Mouse (Mus musculus) liver (tissue): ENCODE measurements at regions not wholly inside any gene's neighbourhood (a gene's known extent, or its start where the extent isn't known, plus 50 kb on each side); places are given as distances from the start of the nearest gene placed in this dataset.

ENCODE experiments used
- DNase-seq: peaks from one replicate; pipeline ENCODE4 v3.0.0-alpha.2; 2020; ENCODE audit warnings: mixed read lengths

- DNase-seq: no peak
These were observed 430.3 kb downstream of the Zfp536 start for GRCm38 (mm10) chr7:37343021-37343593.

DNA sequence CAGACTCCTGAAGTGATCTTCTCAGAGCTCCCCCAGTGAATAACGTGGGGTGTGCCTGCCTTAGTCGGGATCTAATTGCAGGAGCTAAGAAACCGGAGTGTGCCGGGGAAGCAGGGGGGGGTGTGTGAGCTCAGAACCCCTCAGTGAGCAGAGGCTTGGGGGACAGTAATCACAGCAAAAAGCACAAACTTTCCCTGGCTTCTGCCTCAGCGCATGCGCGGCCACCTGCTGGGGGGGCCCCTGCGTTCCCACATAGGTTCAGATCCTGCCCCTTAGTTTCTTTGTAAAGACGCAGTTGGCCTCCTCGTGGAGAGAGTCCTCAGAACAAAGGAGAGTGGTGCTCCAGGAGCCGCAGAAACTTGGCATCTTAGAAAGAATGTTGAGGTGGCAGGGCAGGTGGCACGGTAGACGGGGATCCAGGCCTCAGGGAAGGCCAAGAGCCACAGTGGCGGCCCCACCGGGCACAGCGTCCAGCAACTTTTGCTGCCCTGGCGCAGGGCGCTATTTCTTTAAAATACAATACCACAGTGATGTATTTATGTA, 429.7 kb downstream of the Zfp536 start:
- DNase-seq: no peak

GRCm38 (mm10) chr7:37346041-37346440, 427.4 kb downstream of the Zfp536 start:
- DNase-seq: peak; percentile 44

GRCm38 (mm10) chr7:37357647-37358395, 415.6 kb downstream of the Zfp536 start:
- DNase-seq: peak; percentile 82

DNA sequence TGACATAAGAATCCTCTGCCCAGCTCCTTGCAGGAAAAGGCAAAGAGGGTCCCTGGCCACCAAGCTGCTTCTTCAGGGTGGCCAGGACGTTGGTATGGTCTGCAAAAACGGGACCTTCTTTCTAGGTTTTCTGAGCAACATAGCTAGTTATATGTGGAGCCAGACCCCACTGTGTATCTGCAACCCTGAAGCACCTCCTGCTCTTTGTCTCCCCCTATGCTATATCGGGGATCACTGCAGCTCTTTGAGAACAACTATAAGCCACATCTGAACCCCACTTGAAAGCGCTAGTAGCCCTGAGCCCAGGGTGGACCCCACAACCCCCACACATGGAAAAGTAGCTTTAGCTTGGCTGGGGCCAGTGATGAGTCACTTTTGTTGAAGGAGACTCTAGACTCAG, 414.9 kb downstream of the Zfp536 start:
- no peak for DNase-seq

GRCm38 (mm10) chr7:37359473-37359872, 414.0 kb downstream of the Zfp536 start:
- no peak for DNase-seq

DNA sequence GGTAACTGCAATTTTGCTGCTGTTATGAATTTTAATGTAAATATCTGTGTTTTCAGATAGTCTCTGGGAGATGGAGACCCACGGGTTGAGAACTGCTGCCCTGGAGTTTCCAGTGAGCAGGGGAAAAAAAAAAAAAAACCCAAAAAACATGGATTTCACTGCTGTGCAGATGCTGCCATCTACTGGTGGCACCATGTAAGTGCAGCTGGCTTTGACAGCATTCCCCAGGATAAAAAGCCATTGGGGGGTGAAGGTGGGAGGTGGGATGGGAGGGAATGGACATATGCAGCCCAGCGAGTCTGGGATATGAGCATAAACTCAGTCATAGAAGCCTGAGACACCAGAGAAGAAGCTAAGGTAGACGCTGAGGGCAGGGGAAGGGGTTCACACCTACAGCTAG, 413.3 kb downstream of the Zfp536 start:
- DNase-seq: no peak

- DNase-seq: no peak
These were observed 411.5 kb downstream of the Zfp536 start for GRCm38 (mm10) chr7:37361802-37362441.

- DNase-seq: no peak
These were observed 410.6 kb downstream of the Zfp536 start for GRCm38 (mm10) chr7:37362879-37363278.

GRCm38 (mm10) chr7:37363629-37364175, 409.7 kb downstream of the Zfp536 start:
- no peak for DNase-seq

DNA sequence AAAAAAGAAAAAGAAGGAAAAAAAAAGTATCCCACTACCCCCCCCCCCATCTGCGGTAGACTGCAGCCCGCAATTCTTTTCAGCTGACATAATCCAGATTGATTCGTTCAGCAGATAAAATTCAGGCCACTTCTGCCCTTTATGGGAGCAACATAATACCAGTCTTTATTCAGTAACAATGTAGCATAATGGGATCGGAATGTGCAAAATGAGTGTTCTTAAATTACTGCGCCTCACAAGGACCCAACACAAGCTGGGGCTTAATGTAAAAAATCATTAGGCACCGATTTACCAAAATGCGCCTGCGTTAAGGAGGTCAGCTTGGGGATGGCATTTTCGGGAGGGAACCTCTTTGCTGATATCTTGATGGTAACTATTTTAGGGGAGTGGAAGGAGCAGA, 409.2 kb downstream of the Zfp536 start:
- no peak for DNase-seq

DNA sequence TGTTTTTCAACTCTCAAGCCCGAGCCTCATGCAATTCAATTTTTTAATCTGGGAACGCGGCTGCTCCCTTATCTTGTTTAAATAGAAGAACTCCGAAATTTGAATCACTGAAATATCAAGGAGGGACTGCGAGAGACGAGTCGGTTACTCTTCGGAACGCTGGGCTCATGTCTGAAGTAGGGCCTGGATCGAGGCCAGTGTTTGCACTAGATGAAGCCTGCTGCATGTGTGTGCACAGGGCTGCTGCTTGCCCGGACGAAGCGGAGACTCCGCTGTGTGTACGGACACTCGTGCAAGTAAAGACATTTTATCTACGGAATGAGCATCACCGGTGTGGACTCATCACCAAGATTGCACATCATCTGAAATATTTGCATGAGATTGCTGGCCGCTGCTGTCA, 407.4 kb downstream of the Zfp536 start:
- DNase-seq: no peak

DNA sequence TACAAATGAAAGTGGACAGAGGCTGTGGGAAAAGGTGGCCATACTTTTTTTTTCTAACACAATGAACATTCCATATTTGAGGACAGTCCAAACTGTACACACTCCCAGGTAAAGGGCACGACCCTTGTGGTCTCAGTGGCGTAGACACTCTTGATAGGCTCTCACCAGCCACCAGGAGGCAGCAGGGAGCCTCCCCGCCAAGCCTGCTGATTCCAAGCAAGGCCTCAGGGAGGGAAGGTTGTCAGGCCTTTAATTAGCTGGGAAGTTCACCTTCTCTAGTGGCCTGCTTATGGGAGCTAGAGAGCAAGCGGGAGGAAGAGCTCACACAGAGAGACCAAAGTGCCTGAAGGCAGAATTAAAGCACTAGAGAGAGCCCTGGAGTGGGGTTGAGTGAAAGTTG, 403.7 kb downstream of the Zfp536 start:
- no peak for DNase-seq

DNA sequence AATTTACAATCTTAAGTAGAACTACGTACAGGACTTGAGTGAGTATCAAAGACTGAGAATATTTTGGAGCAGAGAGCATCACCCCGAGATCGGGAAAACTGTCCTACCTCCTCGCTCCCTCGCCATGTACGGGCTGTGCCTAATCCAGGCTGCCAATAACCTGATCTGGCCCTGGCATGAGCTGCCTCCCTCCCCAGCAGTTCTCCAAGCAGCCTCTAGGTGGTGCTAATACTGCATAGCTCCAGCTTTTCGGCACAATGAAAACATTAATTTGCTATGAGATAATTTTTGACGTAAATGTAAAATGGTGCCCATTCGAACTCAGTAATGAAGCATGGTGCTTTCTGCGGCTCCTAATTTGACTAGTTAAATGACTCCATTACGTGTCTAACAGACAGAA, 399.6 kb downstream of the Zfp536 start:
- peak; percentile 56 for DNase-seq

- DNase-seq: no peak
These were observed 398.4 kb downstream of the Zfp536 start for GRCm38 (mm10) chr7:37375044-37375443.

DNA sequence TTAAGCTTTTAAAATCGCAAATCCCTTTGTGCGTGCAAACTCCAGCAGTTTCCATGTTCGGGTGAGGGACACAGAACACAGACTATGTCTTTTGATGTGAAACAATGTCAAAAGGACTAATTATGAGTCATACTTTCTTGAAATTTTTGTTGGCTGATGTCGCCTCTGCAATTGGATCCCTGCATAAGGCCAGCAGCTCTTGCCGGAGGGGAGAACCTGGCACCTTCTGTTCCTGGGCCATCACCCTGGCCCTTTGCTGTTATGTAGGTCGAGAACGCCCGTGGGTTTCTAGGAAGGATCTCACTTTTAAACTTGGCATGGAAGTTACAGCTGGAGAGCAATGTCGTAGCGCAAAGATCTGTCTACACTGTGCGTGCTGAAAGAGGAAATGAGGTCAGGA, 397.9 kb downstream of the Zfp536 start:
- no peak for DNase-seq

DNA sequence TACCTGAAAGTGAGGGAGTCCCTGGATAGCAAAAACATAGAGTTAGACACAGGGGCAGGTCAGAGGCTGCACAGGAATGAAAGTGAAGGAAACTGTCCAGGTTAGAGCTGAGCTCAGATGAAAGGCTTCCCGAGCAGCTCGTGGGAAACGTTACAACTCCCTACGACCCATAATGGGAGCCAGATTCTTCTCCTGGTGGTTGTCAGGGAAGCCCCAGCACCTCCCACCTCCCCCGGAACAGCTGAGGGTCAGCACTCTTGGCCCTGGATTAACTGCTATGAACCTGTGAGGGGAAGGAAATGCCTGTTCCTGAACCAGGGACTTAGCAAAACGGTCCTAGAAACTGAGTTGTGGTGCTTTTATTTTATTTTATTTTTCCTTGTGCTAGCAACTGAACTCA, 397.2 kb downstream of the Zfp536 start:
- no peak for DNase-seq

GRCm38 (mm10) chr7:37377889-37378521, 395.4 kb downstream of the Zfp536 start:
- no peak for DNase-seq

DNA sequence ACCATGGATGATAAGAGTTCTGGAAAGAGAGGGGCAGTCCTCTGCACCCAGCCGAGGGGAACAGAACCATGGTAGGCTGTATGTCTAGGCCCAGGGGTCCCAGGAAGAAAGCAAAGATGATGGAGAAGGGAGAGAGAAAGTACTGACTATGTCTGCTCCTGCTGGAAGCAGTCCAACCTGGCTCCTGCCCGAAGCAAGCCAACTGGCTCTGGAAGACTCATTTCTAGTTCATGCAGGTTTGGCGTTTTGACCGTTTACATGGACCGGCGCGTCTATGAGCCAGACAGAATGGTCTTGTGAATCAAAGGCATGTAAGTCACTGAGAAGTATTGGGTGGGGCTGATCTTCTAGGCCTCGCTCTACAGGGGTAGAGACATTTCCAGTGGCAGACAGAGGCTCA, 385.6 kb downstream of the Zfp536 start:
- DNase-seq: no peak

DNA sequence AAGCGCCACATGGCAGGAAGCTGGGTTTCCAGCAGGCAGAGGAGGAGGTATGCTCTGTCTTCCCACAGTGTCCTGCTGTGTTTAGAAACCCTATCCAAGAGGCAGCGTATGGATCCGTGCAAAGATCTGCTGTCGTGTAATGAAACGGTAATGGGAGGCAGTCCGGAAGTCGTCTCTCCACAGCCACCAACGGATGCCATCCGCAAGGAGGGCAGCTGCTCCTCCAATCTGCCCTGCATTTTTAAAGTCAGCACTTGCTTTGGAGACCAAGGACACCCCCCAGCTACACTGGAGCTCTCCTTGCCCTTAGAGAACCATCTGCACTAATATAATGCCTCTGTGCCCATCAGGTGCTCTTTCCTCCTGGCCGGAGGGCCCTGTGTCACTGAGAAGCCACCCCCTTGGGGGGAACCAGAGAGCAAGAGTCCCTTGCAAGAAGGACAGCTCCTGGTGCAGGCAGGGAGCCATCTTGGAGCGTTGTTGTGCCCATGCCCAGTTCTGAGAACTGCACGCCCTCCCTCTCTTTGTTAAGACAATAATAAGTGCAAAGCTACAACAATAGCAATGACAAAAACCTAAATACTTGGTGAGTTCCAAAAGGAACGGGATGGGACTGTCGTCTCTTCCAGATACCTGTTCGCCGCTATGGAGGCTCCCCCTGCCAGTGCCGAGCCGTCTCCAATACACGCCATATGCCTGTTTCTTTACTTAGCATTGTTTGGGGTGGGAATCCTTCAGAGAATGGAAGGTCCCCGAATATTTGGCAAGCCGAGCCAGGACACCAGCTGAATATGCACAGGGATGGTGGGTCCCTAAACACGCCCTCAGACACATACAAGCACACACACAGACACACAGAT, 384.4 kb downstream of the Zfp536 start:
- DNase-seq: no peak

GRCm38 (mm10) chr7:37389703-37390087, 383.7 kb downstream of the Zfp536 start:
- DNase-seq: no peak

GRCm38 (mm10) chr7:37390271-37390670, 383.2 kb downstream of the Zfp536 start:
- DNase-seq: no peak
